Mouse (Mus musculus): ENCODE results near the gene Capn3.

DNA sequence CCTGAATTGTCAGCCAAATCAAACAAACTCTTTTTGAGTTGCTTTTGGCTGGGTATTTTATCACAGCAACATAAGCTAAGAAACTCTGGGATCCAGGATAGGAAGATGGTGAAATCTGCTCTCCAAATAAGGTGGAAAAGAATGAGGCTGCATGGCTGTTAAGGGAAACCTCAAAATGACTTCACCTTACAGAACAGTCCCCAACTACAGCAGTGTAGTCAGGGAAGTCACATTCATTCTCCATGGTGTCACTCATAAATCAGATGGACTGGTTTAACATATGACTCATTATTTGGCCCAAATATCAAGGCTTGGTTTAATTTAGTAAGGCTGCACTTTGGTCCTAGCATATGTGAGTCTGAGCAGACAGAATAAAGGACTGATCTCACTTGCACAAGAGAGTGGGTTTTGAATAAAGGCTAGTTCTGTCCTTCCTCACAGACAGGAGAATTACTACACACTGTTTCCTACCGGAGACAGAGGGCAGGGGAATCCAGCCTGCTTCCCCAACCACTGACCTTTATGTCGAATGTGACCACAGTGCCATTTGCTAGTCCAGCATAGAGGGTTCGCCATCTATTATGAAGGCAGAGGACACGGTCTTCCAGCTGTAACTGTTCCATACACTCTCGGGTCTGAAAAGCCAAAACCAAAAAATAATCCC is 62.9 kb downstream of the Capn3 start:
- TF ChIP-seq CTCF (conservative IDR thresholded peaks at IDR 0.05; ENCODE audit: low read length) (no peak), NANOG (IDR thresholded peaks at IDR 0.05; ENCODE audit: borderline replicate concordance, low read length) (no peak), POU5F1 (IDR thresholded peaks at IDR 0.05; ENCODE audit: borderline replicate concordance, low read length) (no peak)

Measured in E14TG2a.4 (cell line).